Mouse (Mus musculus) left cerebral cortex, adult 8-10 months (tissue): ENCODE data around the gene 1190005I06Rik. TPM values are rescaled to one million over a fixed set of nuclear protein-coding genes. Genes with fewer than 3 reads are reported as not detected.
"Not testable (repeated sequence)": the region's sequence is repeated elsewhere in the genome, so short reads cannot be mapped to it uniquely, and the experiment has no call there.

Source experiments
- DNase-seq, 2 experiments: peaks; one replicate each; pipeline ENCODE4 v3.0.0; 2022; ENCODE audit warnings: low spot score in 2 of 2
- total RNA-seq, 4 experiments: library from RNA; stranded (reverse); gene quantifications; 2 replicates each; pipeline ENCODE4 v1.2.4; 2022

1190005I06Rik gene
- 10 to 100 TPM; 11.8 to 16.6 (median 14.4) TPM for total RNA-seq

GRCm38 (mm10) chr8:120647532-120647931, at the start of gene 1190005I06Rik:
Gene 1190005I06Rik, minus strand, starts transcription at chr8:120647632.
- no peak for DNase-seq

GRCm38 (mm10) chr8:120696401-120697153, 49.1 kb upstream of the 1190005I06Rik start:
- DNase-seq, result no peak

- DNase-seq, result no peak
These were observed 46.5 kb upstream of the 1190005I06Rik start for GRCm38 (mm10) chr8:120693861-120694493.

- DNase-seq, result no peak
These were observed 45.5 kb upstream of the 1190005I06Rik start for GRCm38 (mm10) chr8:120692934-120693333.

- DNase-seq, result no peak
These were observed 41.1 kb upstream of the 1190005I06Rik start for GRCm38 (mm10) chr8:120688511-120688910.

GRCm38 (mm10) chr8:120687786-120688185, 40.4 kb upstream of the 1190005I06Rik start:
- no peak for DNase-seq

GRCm38 (mm10) chr8:120686576-120686975, 39.1 kb upstream of the 1190005I06Rik start:
- no peak for DNase-seq

- DNase-seq, result no peak
These were observed 38.6 kb upstream of the 1190005I06Rik start for GRCm38 (mm10) chr8:120686051-120686450.

GRCm38 (mm10) chr8:120685591-120685990, 38.2 kb upstream of the 1190005I06Rik start:
- DNase-seq, result no peak

GRCm38 (mm10) chr8:120685097-120685496, 37.7 kb upstream of the 1190005I06Rik start:
- DNase-seq, result no peak

- DNase-seq, result no peak
These were observed 36.6 kb upstream of the 1190005I06Rik start for GRCm38 (mm10) chr8:120684082-120684481.

- no peak for DNase-seq
These were observed 36.2 kb upstream of the 1190005I06Rik start for GRCm38 (mm10) chr8:120683602-120684001.

GRCm38 (mm10) chr8:120681113-120681512, 33.7 kb upstream of the 1190005I06Rik start:
- no peak for DNase-seq

GRCm38 (mm10) chr8:120680405-120680804, 33.0 kb upstream of the 1190005I06Rik start:
- DNase-seq, result not testable (repeated sequence)

GRCm38 (mm10) chr8:120679629-120680387, 32.4 kb upstream of the 1190005I06Rik start:
- no peak for DNase-seq

- peak; percentile 60 to 81 for DNase-seq
These were observed 31.0 kb upstream of the 1190005I06Rik start for GRCm38 (mm10) chr8:120678447-120678846.

GRCm38 (mm10) chr8:120675718-120676117, 28.3 kb upstream of the 1190005I06Rik start:
- no peak for DNase-seq

- DNase-seq, result no peak
These were observed 25.9 kb upstream of the 1190005I06Rik start for GRCm38 (mm10) chr8:120673298-120673697.

- DNase-seq, result no peak
These were observed 25.3 kb upstream of the 1190005I06Rik start for GRCm38 (mm10) chr8:120672626-120673229.

- DNase-seq, result no peak
These were observed 24.3 kb upstream of the 1190005I06Rik start for GRCm38 (mm10) chr8:120671775-120672174.

GRCm38 (mm10) chr8:120668374-120668905, 21.0 kb upstream of the 1190005I06Rik start, which contains the start of gene Emc8:
Gene Emc8, minus strand, starts transcription at chr8:120668573.
- DNase-seq, result no peak
